Mouse (Mus musculus) thymus, postnatal 36 days (tissue): ENCODE data around the gene Rab11fip4.
"Not testable (repeated sequence)": the region's sequence is repeated elsewhere in the genome, so short reads cannot be mapped to it uniquely, and the experiment has no call there.

Experiments
- DNase-seq, 2 experiments: peaks; one replicate each; pipeline ENCODE4 v3.0.0; 2022; ENCODE audit warnings: mixed read lengths in 2 of 2

Gene Rab11fip4

DNA sequence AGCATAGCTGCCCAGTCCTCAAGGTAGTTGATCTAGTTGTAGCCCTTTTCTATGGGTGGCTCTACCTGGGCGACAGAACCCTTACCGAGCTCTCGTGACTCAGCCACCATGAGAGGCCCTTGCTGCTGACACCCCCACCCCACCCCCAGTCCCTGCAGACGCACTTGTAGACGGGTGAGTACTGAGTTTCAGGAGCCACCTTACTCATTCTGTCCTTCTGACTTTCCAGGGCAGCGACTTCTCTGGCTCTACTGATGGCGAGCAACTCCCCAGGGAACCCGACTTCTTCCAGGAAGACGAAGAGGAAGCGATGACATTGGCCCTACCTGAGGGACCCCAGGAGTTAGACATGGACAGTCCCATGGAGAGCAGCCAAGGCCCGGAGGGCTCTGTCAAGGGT lies 89.5 kb downstream of the Rab11fip4 start:
- DNase-seq = no peak

DNA sequence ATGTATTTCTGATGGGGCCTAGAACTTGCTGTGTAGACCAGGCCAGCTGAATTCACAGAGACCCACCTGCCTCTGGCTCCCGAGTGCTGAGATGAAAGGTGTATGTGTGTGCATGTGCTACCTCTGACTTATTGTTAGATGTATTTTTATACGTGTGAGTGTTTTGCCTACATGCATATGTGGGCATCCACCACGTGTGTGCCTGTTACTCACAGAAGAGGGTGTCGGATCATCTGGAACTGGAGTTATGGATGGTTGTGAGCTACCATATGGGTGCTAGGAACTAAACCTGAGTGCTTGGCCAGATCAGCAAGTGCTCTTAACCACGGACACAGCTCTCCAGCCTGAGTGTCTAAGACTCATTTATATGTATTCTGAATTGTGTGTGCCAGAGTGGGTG lies 90.2 kb downstream of the Rab11fip4 start:
- DNase-seq = no peak

DNA sequence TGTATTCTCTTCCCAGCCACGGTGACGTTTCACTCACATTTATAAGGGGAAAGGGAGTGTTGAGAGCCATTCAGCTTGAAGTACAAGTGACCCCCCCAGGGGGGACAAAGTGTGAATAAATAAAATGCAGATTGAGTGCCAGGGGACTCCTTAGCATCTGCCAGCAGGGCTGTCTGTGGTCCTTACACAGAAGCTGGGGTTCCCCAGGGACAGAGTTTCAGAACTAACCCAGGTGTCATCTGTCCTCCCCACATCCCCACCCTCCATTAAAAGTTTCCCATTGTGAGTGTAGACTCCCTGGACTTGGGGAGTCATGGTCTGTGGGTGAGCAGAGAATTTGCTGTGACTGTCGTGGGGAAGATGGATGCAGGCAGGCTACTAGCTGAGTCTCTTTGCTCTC lies 90.8 kb downstream of the Rab11fip4 start:
- DNase-seq = no peak

DNA sequence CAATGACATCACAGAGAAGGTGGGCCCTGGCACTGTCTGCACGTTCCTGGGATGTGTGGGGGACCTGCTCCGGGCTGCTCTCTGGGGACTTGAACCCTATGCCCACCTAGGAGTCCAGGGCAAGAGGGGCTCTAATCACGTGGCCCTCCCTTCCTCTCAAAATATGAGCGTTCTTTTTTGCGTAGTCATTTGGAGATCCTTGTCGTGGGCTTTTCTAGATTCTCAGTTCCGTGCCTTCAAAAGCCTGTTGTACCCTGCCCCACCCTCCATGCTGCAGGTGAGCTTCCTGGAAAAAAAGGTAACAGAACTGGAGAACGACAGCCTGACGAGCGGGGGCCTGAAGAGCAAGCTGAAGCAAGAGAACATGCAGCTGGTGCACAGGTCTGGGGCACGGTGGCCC lies 94.1 kb downstream of the Rab11fip4 start:
- DNase-seq = no peak

DNA sequence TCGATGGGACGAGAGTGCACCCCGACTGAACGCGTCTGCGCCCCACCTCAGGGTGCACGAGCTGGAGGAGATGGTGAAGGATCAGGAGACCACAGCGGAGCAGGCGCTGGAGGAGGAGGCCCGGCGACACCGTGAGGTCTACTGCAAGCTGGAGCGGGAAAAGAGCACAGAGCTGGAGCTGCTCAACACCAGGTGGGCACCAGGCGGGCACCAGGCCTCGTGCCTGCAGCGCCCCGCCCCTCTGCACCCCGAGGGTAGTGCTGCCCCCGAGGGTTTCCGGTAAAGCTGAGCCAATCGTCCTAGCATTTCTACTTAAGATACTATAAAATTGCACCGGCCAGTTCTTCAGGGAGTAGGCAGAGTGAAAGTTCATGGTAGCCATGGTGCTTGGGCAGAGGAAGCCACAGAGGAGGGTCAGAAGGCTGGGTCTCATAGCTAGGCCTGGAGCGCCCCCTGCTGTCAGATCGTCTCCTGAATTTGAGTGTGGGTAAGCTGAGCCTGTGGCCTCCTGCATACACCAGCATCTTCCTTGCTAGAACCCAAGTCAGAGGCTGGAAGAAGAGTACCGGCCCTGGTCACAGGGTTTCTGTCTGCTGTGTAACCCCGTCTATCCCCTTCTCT lies 95.6 kb downstream of the Rab11fip4 start:
- DNase-seq = peak; percentile 84 to 90

DNA sequence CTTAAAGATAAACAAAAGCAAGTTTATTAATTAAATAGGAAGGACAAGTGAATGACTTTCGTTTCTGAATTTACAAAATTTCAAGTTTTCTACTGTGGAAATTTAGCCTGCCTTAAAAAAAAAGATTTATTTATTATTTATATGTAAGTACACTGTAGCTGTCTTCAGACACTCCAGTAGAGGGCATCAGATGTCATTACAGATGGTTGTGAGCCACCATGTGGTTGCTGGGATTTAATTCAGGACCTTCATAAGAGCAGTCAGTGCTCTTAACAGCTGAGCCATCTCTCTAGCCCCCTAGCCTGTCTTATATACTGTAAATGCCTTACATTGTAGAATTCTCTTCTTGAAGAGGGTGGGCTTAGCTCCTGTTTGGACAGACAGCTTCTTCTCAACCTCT lies 98.9 kb downstream of the Rab11fip4 start:
- no peak for DNase-seq

DNA sequence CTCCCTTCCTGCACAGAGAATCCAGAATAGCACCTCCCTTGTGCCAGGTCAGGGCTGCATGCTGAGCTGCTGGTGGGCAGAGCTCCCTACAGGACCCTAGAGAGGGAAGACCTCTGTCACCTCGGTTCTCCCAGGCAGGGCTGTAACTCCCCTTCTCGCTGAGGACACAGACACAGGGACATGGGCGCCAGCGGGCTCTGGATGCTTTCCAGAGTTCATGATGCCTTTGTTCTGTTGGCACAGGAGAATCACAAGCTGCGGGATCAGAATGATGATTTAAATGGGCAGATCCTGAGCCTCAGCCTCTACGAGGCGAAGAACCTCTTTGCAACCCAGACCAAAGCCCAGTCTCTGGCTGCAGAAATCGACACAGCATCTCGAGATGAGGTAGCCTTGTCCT lies 100.5 kb downstream of the Rab11fip4 start:
- DNase-seq = no peak

DNA sequence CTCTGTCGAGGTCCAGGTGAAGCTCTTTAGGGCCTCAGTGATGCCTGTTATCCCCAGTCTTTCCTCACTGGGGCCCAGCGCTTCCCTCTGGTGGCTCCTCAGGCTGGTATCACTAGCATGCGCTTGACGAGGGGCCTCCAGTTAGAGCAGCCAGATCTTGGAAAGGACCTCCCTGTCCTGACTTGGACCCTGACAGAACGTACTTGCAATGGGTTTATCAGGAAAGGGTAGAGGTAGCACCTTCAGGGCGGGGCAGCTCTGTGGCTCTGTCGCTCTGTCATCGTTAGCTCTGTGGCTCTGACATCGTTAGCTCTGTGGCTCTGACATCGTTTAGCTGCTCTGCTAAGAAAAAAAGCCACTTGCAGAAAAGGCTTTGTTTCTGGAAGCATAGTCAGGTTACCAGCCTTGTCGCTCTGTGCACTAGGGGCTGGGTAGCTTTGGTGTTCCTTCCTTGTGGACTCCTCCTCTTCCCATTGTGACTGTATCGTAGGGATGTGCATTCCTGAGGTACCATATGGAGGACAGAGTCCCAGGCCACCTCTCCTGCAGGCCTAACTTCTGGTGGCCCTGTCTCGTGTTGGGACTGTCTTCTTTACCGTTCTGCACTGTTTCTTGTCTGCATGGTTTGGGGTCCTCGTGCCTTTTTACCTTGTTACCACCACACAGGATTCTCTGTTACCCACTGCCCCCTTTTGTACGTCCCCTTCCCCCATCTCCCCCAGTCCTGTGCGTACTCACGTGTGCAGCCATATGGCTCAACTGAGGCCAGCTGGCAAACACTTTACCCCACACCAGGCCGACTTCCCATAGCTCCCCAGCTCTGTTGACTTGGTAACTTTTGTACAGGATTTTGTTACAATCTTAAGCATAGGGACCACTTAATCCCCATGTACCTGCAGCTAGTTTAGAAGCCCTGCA lies 105.6 kb downstream of the Rab11fip4 start:
- DNase-seq = no peak

DNA sequence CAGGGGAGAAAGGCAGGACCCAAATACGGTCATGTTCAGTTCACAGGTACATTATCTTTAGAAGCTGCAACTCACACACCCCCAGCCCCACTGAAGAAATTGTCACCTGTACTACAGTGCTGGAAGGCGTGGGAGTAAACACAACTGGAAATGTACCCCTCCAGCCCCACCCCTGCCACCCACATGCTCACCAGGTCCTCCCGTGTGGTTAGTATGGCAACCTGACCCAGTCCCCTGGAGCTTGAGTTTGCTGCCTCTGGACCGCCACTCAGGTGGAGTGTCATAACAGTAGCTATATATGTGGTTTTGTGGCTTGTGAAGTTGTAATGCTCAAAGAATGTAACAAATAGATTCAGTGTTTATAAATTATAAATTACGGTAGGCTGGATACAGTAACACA lies 107.1 kb downstream of the Rab11fip4 start:
- DNase-seq = no peak

DNA sequence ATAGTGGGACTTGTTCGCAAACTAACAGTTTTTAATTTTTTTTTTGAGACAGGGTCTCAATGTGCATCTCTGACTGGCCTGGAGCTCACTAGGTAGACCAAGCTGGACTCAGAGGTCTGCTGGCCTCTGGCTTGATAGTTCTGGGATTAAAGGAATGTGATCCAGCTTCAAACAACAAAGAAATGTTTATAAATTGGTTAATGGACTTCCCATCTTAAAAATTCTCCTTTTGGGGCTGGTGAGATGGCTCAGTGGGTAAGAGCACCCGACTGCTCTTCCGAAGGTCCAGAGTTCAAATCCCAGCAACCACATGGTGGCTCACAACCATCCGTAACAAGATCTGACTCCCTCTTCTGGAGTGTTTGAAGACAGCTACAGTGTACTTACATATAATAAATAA lies 107.5 kb downstream of the Rab11fip4 start:
- not testable (repeated sequence) for DNase-seq

DNA sequence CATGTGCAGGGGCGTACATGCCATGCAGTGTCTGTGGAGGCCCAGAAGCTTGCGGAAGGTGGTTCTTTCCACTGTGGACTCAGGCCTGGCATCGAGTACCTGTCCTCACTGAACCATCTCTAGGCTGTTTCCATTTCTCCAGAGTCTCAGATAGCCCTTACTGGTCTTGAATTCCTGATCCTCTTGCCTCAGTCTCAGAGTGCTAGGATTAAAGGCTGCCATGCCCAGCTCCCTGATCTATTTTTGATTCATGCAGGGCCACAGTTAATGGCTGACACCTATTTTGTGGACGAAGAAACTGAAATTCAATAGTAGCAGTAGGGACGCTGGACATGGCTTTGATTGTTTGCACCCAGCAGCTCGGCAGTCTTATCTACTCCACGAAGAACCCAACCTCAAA lies 110.5 kb downstream of the Rab11fip4 start:
- DNase-seq = no peak

DNA sequence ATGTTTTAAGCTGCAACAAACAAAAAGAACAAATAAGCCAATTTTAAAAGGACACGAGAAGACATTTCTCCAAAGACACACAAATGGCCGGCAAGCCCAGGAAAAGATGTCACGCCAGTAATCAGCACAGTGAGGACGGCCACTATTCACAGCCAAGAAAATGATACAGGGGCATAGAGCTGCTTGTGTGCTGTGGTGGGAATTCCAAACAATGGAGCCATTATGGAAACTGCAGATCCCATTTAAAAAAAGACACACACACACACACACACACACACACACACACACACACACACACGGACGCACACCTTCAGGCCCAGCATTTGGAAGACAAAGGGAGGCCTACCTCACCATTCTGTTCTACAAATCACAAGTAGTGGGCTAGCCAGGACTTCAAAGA lies 111.1 kb downstream of the Rab11fip4 start:
- no peak for DNase-seq

DNA sequence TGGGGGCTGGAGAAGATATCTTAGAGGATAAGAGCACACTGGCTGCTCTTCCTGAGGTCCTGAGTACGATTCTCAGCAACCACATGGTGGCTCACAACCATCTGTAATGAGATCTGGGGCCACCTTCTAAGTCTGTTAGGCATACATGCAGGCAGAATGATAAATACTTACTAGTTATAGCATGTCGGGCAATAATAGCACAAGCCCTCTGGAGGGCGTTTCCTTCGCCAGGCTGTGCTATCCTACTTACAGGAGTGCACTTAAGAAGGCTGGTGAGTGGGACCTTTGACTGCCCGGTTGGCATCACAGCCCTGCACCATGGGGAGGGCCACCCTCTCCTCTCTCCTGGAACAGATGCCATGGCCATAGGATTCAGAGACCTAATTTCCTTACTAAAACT lies 112.4 kb downstream of the Rab11fip4 start:
- DNase-seq = peak; percentile 56 to 69

DNA sequence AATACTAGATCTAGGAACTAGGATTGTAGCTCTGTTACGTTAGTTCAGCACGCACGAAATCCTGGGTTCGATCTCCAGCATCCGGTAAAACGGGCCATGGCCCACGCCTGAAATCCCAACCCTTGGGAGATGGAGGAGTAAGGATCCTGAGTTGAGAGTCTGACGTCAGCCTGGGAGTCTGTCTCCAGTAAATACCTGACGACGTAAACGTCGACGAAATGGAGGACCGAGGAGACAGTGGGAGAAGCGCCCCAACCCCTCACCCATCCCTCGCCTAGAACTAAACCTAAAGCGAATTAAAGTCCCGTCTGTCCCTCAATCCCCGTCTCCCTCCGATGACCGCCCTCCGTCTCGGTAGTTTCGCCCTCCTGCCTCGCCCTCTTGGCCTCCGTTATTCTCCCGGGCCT lies 112.9 kb downstream of the Rab11fip4 start:
- DNase-seq = no peak

DNA sequence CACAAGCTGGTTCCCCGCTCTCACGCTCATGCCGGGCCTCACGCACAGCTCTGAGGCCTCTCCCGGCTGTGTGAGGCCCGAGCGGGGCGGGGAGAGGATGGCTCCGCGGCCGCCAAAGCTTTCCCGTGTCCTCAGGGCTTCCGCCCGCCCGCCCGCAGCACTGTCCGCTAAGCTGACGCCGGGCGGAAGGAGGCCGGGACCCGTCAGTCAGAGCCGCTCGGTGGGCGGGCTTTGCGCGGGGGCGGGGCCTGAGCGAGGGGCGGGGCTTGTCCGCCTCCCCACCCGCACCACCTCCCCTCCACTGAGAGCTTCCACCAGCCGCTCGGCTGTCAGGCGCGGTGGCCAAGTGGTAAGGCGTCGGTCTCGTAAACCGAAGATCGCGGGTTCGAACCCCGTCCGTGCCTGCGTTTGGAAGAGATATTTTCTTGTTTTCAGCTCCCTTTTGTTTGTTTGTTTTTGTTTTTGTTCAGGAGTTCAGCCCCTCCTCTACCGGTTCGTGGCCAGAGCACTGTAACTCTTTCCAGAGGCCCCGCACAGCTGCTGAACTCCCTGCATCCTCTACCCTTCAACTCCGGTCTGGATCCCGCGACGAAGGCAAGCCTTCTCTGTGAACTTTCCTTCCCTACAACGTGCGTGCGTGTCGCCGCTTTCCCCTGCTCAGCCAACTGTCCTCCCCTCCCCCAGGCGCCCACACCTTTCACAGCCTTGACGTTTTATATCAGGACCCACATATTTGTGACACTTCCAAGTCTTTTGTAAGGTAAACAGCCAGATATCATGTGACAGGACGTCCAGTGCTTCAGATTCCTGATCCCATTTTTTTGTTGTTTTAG lies 113.5 kb downstream of the Rab11fip4 start:
- peak; percentile 95 to 96 for DNase-seq

DNA sequence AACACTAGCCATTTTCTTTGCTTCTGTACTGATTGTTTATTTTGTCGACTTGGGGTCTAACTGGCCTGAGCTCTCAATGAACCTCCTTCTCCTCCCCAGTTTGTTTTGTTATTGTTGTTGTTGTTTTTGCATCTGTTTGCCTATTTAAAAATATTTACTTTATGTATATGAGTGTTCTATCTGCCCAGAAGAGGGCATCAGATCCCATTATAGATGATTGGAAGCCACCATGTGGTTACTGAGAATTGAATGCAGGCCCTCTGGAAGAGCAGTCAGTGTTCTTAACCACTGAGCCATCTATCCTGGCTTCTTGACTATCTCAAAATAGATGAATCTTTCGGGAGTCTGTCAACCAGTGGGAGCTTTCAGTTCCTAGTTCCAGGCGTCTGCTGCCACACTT lies 116.1 kb downstream of the Rab11fip4 start:
- DNase-seq = no peak

DNA sequence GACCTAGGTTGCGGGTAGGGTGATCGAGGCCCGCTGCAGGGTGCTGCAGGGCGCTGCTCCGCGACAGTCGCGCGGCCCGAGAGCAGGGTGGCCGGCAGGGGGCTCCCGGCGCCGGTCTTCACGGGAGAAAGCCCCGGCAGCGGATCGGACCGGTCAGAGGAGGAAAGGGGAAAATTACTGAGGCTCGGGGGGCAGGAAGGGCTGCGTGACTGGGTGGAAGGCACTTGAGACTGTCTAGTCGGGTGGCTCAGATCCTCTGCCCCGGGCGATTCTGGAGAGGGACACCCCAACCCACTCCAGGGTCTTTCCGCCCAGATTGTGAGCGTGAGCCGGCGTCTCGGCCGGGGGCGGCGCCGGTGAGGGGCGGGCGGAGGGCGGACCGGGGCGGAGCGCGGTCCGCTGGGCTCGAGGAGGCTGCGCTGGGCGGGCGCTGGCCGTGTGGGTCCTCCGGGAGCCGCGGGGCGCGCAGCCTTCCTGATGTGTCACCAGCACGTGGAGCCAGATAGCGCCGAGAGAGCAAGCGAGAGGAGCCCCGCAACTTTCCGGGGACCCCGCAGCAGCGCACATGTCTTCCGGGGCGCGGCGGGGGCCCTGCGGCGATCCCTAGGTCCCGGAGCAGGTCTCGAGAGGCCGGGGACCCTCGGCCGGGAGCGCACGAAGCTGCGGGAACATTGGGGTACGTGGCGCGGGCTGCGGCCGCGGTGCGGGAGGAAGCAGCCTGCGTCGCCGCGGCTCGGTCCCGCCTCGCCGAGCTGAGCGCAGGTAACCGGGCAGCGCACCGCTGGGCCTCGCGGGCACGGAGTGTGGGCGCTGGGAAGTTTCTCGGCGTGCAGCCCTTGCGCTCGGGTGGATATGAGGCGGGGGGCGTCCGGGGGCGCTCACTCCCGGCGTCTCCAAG lies 120.1 kb downstream of the Rab11fip4 start:
- DNase-seq = peak; percentile 69 to 76

DNA sequence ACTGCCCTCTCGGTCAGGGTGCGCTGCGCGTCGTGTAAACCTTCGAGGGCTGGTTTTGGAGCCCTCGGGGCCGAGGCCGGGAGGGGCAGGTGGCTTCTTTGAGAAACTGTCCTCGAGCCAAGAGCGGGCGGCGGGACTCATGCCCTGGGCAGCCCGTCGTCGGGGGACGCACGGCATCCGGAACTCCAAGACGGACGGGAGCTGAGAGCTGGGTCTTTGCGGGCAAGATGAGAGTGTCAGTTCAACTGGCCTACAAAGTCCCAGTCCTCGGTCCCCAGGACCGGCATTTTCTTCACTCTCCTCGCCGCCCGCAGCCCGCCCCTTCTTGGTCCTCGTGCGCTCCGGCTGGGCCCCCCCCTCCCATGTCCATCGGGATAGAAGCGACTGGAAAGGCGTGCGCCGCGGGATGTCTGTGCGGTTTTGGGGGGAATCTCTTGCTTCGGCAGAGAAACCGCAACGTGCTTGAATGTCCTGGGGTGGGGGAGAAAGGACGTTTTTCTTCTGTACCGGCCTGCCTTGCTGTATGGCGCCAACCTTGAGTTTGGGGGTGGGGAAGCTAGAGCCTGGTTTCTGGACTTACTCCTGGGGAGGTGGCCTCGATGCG lies 120.9 kb downstream of the Rab11fip4 start:
- DNase-seq = no peak

DNA sequence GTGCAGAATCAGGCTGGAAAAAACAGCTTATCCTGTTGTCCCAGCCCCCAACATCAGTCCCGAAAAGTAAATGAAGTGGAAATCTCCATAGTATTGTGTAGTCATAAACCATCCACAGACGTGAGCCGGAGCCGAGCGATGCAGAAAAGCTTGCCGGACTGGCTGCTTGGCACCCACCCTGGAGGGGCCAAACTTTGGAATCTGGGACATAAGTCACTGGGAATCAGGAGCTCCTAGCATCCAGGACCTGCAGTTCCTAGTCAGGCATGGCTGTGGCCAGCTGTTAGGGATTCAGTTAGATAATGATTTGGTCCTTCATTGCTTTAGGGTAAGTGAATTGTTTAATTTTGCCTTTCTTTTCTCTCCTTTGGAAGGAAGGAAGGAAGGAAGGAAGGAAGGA lies 122.2 kb downstream of the Rab11fip4 start:
- no peak for DNase-seq

DNA sequence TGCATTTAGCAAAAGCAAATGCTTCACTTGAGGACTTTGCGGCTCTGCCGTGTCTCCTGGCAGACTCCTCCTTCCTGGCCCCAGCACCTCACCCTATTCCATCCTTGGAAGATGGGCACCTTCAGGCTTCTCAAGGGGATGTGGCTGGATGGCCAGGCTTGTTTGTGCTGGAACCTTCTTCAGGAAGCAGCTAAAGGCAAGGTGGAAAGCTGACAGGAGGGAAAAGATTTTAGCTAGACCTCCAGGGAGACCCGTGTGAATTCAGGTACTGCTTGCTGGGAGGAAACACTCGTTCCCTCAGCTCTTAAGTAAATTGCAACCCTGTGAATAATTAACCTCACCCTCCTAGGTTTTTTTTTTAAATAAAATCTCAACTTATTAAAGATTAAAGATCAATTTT lies 122.7 kb downstream of the Rab11fip4 start:
- no peak for DNase-seq

DNA sequence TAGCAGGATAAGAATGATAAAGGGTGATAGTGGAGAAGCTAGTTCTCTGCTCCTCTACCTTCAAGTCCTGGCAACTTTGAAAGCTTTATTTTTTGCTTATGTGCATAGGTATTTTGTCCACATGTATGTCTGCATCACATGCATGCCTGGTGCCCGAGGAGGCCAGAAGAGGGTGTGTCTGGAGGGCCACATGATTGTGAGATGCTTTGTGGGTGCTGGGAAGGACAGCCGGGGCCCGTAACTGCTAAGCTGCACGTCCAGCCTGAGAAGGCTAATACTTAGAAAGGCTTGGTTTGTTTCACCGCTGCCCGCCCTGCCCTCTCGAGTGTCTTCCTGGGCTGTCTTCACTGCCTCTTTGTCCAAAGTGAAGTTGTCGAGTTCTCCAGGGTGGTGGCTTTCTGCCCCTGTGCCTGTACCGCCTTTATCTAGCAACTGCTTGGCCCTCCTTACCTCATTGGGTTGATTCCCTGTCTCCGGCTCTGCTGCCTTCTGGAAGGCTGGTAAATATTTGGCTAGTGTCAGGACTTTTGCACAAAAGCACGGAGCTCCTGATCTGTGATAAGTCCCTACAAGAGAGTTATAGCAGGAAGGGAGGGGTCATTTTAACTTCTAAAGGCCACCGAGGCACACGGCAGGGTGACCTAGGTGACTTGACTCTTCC lies 123.2 kb downstream of the Rab11fip4 start:
- DNase-seq = no peak

DNA sequence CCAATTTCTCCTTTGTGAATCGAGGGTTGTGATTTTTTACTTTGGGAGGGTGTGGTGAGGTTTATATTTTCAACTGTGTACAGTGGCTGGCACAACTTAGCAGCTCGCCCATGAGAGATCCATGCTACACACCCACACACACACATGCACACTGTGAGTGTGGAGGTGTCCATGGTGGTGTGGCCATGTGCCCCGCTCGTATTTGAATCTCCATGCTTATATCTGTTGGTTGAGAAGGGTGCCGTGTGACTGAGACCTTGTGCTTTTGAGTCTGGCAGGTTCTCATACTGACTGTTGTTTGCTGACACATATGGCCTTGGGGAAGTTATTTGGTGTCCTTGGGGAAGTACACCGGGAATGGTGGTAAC lies 123.7 kb downstream of the Rab11fip4 start:
- no peak for DNase-seq
